Mouse (Mus musculus) brain, embryonic 14.5 days (tissue): Measurements from ENCODE around the gene Impdh2.

Experiments used
- CTCF ChIP-seq: fragments of 200-500 bp; IDR thresholded peaks from 2 replicates; pipeline ENCODE4 v1.5.1; 2012; ENCODE audit warnings: inconsistent platforms, mild to moderate bottlenecking, moderate library complexity, borderline replicate concordance; ENCODE audit not compliant: insufficient read depth, insufficient read length; ENCODE audit errors: extremely low read depth
- POLR2A ChIP-seq: fragments of 200-500 bp; IDR thresholded peaks from 2 replicates; pipeline ENCODE4 v1.6.1; 2012; ENCODE audit warnings: mild to moderate bottlenecking, inconsistent platforms, borderline replicate concordance; ENCODE audit not compliant: poor library complexity, insufficient read depth, insufficient read length, severe bottlenecking; ENCODE audit errors: extremely low read depth

DNA sequence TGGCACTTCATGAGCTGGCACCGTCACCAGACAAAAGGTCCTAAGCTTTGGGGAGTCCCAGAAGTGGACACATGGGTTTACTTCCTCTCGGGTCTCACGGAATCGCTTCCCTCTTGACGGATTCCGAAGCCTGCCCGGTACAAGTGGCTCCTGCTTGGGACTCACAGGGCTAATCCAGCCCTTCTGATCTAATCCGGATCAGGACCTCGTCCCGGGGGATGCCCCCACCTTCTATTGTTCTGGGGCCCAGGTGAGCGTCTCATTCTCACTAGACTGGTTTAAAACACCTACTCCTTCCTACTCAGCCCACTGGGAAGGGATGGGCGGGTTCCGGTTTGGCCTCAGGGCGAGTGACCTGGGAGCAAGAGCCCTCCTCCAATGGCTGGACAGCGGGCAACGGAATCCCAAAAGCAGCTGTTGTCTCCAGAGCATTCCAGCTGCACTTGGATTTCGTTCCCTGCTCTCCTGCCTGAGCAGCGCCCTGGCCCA, 7.9 kb downstream of the Impdh2 start:
- no peak for TF ChIP-seq CTCF
- TF ChIP-seq POLR2A, result no peak
